Mouse (Mus musculus) stomach, postnatal 0 days (tissue): ENCODE results near the gene H2-Ab1. TPM values are rescaled to one million over a fixed set of nuclear protein-coding genes. Genes with fewer than 3 reads are reported as not detected.
"Not testable (repeated sequence)": the region's sequence is repeated elsewhere in the genome, so short reads cannot be mapped to it uniquely, and the experiment has no call there.

ENCODE experiments used
- ATAC-seq: fragments of 200-750 bp; cut with Nextera tagmentation; 2 replicates; pipeline ENCODE4 v1.8.0; 2017; ENCODE audit not compliant: low FRiP score, low TSS enrichment
- DNase-seq: peaks from one replicate; pipeline ENCODE4 v3.0.0-alpha.2; 2016; ENCODE audit warnings: low spot score
- H3K27ac ChIP-seq: fragments of 300-500 bp; sonication (generic); replicated peaks from 2 replicates; pipeline ENCODE4 v1.5.1; 2014; ENCODE audit warnings: mild to moderate bottlenecking, control low read depth
- H3K27me3 ChIP-seq: fragments of 300-500 bp; sonication (generic); 2 replicates; pipeline ENCODE4 v1.6.1; 2014; ENCODE audit warnings: low read length; ENCODE audit not compliant: control insufficient read depth, insufficient read depth
- H3K36me3 ChIP-seq: fragments of 300-500 bp; sonication (generic); 2 replicates; pipeline ENCODE4 v1.6.1; 2014; ENCODE audit warnings: low read length, mixed read lengths; ENCODE audit not compliant: control insufficient read depth, insufficient read depth
- H3K4me1 ChIP-seq: fragments of 300-500 bp; sonication (generic); replicated peaks from 2 replicates; pipeline ENCODE4 v1.6.1; 2014; ENCODE audit warnings: antibody characterized with exemption; ENCODE audit not compliant: control insufficient read depth, insufficient read depth
- H3K4me2 ChIP-seq: fragments of 300-500 bp; sonication (generic); replicated peaks from 2 replicates; pipeline ENCODE4 v1.6.1; 2014; ENCODE audit warnings: low read depth, mild to moderate bottlenecking, control low read depth, moderate library complexity
- H3K4me3 ChIP-seq: fragments of 300-500 bp; sonication (generic); 2 replicates; pipeline ENCODE4 v1.5.1; 2014; ENCODE audit warnings: low read depth, low read length, control low read depth
- H3K9ac ChIP-seq: fragments of 300-500 bp; sonication (generic); 2 replicates; pipeline ENCODE4 v1.6.1; 2014; ENCODE audit warnings: mild to moderate bottlenecking, low read length, control low read depth, mixed read lengths
- H3K9me3 ChIP-seq: fragments of 300-500 bp; sonication (generic); 2 replicates; pipeline ENCODE4 v1.6.1; 2016; ENCODE audit warnings: low read length; ENCODE audit not compliant: control insufficient read depth
- CTCF ChIP-seq: IDR thresholded peaks from 2 replicates; pipeline ENCODE4 v1.5.1; 2016; ENCODE audit warnings: antibody characterized with exemption, low read depth, mild to moderate bottlenecking, moderate library complexity
- EP300 ChIP-seq: optimal IDR thresholded peaks from 2 replicates; pipeline ENCODE3; 2016; ENCODE audit warnings: antibody characterized with exemption
- WGBS: fragments of 180-500 bp; shearing (Covaris S2); extraction: QIAGEN DNeasy Blood & Tissue Kit; methylation state at CpG from one replicate; pipeline ENCODE4 v1.1.7; 2014; 5-methylcytosine and 5-hydroxymethylcytosine counted together
- polyA plus RNA-seq: library from polyadenylated mRNA; unstranded; fragments of >200 nt; fragmentation: Nextera tagmentation; extraction: Ambion mirVana; gene quantifications from 2 replicates; pipeline ENCODE4 v1.2.1, GENCODE M21; 2015

The H2-Ab1 gene
- polyA plus RNA-seq, 1 experiment from 2014 or later = 20.1 TPM

DNA sequence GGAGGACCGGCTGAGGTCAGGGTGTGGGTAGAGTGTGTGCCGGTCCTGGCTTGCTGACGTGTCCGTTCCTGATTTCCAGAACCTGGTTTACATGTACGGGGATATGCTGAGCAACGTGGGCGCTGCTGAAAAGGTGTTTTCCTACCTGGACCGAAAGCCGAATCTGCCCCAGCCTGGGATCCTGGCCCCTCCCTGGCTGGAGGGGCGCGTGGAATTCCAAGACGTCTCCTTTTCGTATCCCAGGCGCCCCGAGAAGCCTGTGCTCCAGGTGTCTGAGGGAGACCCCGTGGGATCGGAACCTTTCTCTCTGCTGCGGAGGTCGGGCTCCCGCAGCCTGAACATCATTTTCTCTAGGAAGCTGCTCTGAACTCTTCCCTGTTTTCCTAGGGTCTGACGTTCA is 43.6 kb upstream of the H2-Ab1 start:
- Histone ChIP-seq H3K9me3 (no peaks in the 10 kb centered on the region), H3K4me1 (no peaks in the 10 kb centered on the region)
- WGBS = 44% methylated on average over 21 of the region's 21 CpGs

DNA sequence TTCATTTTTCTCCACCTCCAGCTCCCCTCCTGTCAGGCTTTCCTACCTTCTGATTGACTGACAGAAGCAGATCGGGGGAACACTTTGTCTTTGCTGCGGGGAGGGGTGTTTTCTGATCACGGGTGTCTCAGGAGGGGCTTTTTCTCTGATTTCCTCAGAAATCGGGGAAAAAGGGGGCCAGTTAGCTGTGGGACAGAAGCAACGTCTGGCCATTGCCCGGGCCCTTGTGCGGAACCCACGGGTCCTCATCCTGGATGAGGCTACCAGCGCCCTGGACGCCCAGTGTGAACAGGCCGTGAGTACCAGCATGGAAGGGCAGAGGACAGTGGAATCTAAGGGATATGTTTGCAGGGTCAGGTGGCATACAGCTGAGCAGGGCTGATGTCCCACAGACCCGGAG is 42.3 kb upstream of the H2-Ab1 start:
- no peak overlapping the region for H3K27ac ChIP-seq
- TF ChIP-seq CTCF (no peak), EP300 (no peak)
- H3K4me2 ChIP-seq = no peak overlapping the region
- H3K4me3 ChIP-seq = no peak overlapping the region
- no peaks in the 10 kb centered on the region for H3K4me1 ChIP-seq
- ATAC-seq (no peak), DNase-seq (no peak)
- 83% methylated on average over 12 of the region's 12 CpGs for WGBS
- no peaks in the 10 kb centered on the region for H3K36me3 ChIP-seq
- H3K9me3 ChIP-seq = no peaks in the 10 kb centered on the region
- H3K9ac ChIP-seq = no peak overlapping the region
- no peaks in the 10 kb centered on the region for H3K27me3 ChIP-seq

More for the DNA sequence above, 43.6 kb upstream of the H2-Ab1 start:
- H3K9ac ChIP-seq = no peak overlapping the region
- no peak overlapping the region for H3K27ac ChIP-seq
- H3K27me3 ChIP-seq = no peaks in the 10 kb centered on the region
- H3K36me3 ChIP-seq = no peaks in the 10 kb centered on the region
- H3K4me2 ChIP-seq = no peak overlapping the region
- no peak for TF ChIP-seq CTCF
- TF ChIP-seq EP300 = no peak
- ATAC-seq = no peak
- DNase-seq = no peak
- no peak overlapping the region for H3K4me3 ChIP-seq

DNA sequence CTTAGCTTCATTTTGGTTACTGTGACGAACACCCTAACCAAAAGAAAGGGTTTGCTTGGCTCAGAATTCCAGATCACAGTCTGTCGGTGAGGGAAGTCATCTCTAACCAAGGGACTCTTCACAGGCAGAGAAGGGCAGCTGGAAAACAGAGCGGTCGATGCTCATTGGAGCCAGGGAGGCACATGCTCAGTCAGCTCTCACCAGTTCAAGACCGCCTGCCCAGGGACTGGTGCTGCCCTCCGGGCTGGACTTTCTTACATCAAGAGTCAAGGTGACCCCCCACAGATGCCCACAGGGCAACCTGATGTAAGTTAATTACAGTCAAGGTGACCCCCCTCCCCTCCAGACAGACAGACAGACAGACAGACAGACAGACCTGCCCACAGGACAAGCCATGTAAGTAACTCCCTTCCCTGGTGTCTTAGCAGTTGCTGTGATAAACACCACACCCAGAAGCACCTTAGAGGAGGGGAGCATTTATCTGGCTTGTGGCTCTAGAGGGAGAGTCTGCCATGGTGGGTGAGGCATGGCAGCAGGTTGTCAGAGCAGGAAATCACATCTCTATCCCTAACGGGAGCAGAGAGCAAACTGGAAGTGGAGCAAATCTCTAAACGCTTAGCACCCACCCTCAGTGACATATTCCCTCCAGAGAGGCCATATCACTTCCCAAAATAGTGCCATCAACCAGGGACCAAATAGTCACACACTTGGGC is 40.1 kb upstream of the H2-Ab1 start:
- ATAC-seq (no peak), DNase-seq (no peak)
- H3K4me3 ChIP-seq = no peak overlapping the region
- WGBS = 81% methylated on average over 8 of the region's 8 CpGs
- H3K4me2 ChIP-seq = no peak overlapping the region
- no peaks in the 10 kb centered on the region for H3K27me3 ChIP-seq
- H3K4me1 ChIP-seq = no peaks in the 10 kb centered on the region
- no peaks in the 10 kb centered on the region for H3K9me3 ChIP-seq
- no peak overlapping the region for H3K9ac ChIP-seq
- H3K36me3 ChIP-seq = no peaks in the 10 kb centered on the region
- no peak for TF ChIP-seq CTCF
- TF ChIP-seq EP300 = no peak
- no peak overlapping the region for H3K27ac ChIP-seq

DNA sequence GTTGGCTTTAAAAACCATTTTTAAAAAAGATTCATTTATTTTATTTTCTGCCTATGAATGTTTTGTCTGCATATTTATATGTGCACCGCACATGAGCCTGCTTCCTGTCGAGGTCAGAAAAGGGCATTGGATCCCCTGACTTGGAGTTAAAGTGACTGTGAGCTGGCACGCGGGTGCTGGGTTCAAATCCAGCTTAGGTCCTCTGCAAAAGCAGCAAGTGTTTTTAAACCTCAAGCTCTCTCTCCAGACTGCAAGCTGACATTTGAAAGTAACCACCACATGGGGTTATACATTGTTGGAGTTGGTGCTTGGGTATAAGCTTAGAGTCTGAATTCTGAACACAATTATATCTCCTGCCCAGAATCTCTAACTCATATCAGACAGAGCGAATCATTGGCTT is 39.5 kb upstream of the H2-Ab1 start:
- H3K4me3 ChIP-seq = no peak overlapping the region
- TF ChIP-seq CTCF (no peak), EP300 (no peak)
- H3K27me3 ChIP-seq = no peaks in the 10 kb centered on the region
- DNase-seq (no peak), ATAC-seq (no peak)
- H3K4me1 ChIP-seq = no peaks in the 10 kb centered on the region
- H3K4me2 ChIP-seq = no peak overlapping the region
- no peaks in the 10 kb centered on the region for H3K9me3 ChIP-seq
- H3K9ac ChIP-seq = no peak overlapping the region
- H3K27ac ChIP-seq = no peak overlapping the region
- 83% methylated on average over 5 of the region's 5 CpGs for WGBS
- no peaks in the 10 kb centered on the region for H3K36me3 ChIP-seq

DNA sequence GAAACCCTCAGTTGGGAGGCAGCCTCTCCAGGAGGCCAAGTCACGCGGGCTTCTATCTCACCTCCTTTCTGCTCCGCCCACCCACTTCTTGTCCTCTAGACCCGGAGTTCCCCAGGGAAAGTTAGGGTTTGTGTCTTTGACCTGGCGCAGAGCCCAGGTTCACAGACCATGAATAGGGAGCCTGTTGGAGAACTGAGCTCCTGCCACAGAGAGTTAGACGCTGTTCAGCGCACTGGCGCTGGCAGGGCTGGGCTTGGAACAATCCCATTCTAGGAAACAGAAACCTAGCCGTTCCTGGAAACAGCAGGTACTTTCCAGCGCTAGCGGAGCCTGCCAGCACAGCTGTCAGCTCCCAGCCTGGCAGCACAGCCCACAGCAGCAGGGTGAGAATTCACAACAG is 38.8 kb upstream of the H2-Ab1 start:
- TF ChIP-seq CTCF = no peak
- no peak for TF ChIP-seq EP300
- DNase-seq = peak; percentile 54

DNA sequence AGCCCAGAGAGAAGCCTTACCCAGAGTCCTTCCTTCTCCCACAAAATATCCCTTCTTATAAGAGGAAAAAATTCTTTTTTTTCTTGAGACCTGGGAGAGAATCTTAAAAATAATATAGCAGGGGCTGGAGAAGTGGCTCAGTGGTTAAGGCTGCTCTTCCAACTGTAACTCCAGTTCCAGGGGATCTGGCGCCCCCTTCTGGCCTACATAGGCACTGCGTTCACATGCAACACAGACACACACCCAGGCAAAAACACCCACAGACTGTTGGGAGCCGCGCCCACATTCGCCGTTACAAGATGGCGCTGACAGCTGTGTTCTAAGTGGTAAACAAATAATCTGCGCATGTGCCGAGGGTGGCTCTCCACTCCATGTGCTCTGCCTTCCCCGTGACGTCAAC is 38.4 kb upstream of the H2-Ab1 start:
- H3K9me3 ChIP-seq, H3K4me3 ChIP-seq, H3K4me1 ChIP-seq, H3K9ac ChIP-seq, H3K27me3 ChIP-seq, H3K27ac ChIP-seq, H3K36me3 ChIP-seq, H3K4me2 ChIP-seq: not testable (repeated sequence)
- ATAC-seq (peak; percentile 53; the same call in 1 of the 2 replicates), DNase-seq (peak; percentile 35)
- 90% methylated on average over 7 of the region's 11 CpGs for WGBS
- TF ChIP-seq CTCF = peak; percentile 63

More for the DNA sequence above, 38.8 kb upstream of the H2-Ab1 start:
- H3K4me2 ChIP-seq = no peak overlapping the region; the same call in 1 of the 2 replicates
- H3K9me3 ChIP-seq = no peaks in the 10 kb centered on the region
- no peak overlapping the region for H3K4me3 ChIP-seq
- H3K4me1 ChIP-seq = no peaks in the 10 kb centered on the region
- no peaks in the 10 kb centered on the region for H3K36me3 ChIP-seq
- WGBS = 73% methylated on average over 11 of the region's 11 CpGs
- no peak overlapping the region for H3K9ac ChIP-seq
- H3K27ac ChIP-seq = no peak overlapping the region
- H3K27me3 ChIP-seq = no peaks in the 10 kb centered on the region
- peak; percentile 91 for ATAC-seq

DNA sequence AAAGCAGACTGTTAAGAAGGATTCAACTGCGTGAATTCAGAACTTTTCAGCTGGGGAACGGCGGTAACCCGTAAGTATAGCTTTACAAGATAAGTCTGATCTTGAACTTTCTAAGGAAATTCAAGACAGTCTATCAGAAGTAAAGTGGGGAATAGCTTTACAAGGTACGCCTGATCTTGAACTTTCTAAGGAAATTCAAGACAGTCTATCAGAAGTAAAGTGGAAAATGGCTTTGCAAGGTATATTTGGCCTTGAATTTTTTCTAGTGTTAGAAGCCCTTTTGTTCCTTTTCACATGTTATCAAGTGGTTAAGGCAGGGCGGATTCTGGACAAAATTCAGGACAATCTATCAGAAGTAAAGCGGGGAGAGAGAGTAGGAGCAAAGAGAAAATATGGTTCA is 37.7 kb upstream of the H2-Ab1 start:
- not testable (repeated sequence) for ATAC-seq, H3K4me1 ChIP-seq, H3K27me3 ChIP-seq, H3K4me3 ChIP-seq, H3K4me2 ChIP-seq, H3K36me3 ChIP-seq, DNase-seq, H3K9ac ChIP-seq, H3K27ac ChIP-seq, H3K9me3 ChIP-seq
- 92% methylated on average over 3 of the region's 7 CpGs for WGBS

DNA sequence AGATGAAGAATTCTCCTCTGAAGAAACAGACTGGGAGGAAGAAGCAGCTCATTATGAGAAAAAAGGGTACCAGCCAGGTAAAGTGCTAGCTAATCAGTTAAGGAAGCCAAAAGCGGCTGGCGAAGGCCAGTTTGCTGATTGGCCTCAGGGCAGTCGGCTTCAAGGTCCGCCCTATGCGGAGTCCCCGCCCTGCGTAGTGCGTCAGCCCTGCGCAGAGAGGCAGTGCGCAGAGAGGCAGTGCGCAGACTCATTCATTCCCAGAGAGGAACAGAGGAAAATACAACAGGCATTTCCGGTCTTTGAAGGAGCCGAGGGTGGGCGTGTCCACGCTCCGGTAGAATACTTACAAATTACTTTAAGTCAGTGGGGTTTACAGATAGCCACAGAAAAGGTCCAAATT is 37.1 kb upstream of the H2-Ab1 start:
- H3K27me3 ChIP-seq, DNase-seq, H3K4me1 ChIP-seq, H3K27ac ChIP-seq, H3K9ac ChIP-seq, H3K36me3 ChIP-seq, H3K4me3 ChIP-seq, H3K9me3 ChIP-seq, H3K4me2 ChIP-seq, ATAC-seq: not testable (repeated sequence)
- 100% methylated on average over 4 of the region's 16 CpGs for WGBS
